Mouse (Mus musculus): Measurements from ENCODE around the gene Xlr4a.
"Not testable (repeated sequence)": the region's sequence is repeated elsewhere in the genome, so short reads cannot be mapped to it uniquely, and the experiment has no call there.

The Xlr4a gene

GRCm38 (mm10) chrX:73082267-73083055 is at the start of gene Xlr4a:
Gene Xlr4a (minus strand): TSS chrX:73082478.
- not testable (repeated sequence) for DNase-seq

DNA sequence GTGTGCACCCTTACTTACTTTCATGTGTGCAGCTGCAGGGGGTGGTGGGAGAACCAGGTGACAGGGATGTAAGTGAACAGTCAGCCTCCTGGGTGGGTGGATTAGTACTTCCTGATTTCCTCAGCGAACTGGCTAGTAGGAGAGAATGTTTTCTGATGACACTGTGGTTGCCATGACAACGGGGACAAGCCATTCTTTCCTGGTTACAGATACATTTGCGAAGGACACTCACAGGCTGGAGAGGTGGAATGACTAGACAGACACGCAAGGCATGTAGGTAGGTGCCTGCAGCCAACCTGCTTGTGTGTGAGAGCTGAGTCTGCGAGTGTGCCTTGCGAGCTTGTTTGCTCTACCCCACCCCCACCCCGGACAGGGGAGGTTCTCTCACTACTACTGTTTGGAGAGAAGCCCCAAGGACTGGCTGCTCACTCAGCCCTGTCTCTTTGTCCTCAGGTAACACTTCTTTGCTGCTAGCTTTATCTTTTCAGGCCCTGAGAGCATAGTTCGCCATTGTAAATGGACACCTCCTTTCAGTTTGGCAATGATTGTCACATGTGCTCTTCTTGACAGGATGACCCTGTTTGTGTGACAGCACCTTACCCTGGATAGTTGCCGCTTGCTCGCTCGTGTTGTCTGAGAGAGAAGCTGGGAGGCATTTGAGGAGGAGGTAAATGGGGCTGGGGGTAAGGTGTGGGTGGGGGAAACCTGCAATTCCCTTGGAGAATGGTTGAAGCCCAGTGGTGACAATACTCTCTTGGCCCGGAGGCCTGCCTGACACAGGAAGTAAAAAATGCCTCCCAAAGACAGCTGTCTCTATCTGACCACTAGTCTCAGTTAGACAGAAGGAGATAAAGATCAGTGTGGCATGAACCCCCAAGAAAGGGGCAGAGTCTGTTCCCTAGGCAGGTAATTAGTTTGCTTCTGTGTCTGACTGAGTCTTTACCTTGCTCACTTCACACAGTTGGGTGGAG is 40.9 kb upstream of the Xlr4a start:
- DNase-seq, result not testable (repeated sequence)

GRCm38 (mm10) chrX:73116747-73117146 is 34.5 kb upstream of the Xlr4a start, which contains the start of gene Gm14685:
Gene Gm14685 (plus strand): TSS chrX:73117047.
- not testable (repeated sequence) for DNase-seq

- peak in 1 of 2 experiments; percentile 8 for DNase-seq
These were observed 14.7 kb upstream of the Xlr4a start, which contains the start of gene Xlr3a for GRCm38 (mm10) chrX:73096941-73097508. Gene Xlr3a (minus strand): TSS chrX:73097095.

GRCm38 (mm10) chrX:73066765-73067312 is 15.4 kb downstream of the Xlr4a start:
- not testable (repeated sequence) for DNase-seq

- DNase-seq, result no peak
These were observed 17.9 kb downstream of the Xlr4a start, which contains the start of gene Pnma3 for GRCm38 (mm10) chrX:73064415-73064793. Gene Pnma3 (plus strand): TSS chrX:73064787.

GRCm38 (mm10) chrX:73063512-73064414 is 18.5 kb downstream of the Xlr4a start:
- DNase-seq, result no peak

- no peak for DNase-seq
These were observed 20.0 kb downstream of the Xlr4a start for GRCm38 (mm10) chrX:73062323-73062722.

DNA sequence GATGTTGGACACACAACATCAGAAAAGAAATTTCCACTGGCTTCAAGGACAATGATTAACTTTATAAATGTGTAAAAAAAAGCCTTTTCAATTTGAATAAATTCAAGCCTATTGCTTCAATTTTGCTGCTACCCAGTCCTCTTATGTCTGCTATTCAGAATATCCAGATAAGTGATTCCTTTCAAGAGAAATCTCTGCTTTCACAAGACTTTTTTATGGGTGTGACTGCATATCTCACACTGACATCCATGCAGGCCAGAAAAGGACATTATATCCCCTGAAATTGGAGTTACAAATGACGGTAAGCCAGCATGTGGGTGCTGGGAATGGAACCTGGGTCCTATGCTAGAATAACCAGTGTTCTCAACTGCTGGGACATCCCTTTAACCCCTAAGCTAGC is 20.8 kb downstream of the Xlr4a start:
- DNase-seq, result no peak

DNA sequence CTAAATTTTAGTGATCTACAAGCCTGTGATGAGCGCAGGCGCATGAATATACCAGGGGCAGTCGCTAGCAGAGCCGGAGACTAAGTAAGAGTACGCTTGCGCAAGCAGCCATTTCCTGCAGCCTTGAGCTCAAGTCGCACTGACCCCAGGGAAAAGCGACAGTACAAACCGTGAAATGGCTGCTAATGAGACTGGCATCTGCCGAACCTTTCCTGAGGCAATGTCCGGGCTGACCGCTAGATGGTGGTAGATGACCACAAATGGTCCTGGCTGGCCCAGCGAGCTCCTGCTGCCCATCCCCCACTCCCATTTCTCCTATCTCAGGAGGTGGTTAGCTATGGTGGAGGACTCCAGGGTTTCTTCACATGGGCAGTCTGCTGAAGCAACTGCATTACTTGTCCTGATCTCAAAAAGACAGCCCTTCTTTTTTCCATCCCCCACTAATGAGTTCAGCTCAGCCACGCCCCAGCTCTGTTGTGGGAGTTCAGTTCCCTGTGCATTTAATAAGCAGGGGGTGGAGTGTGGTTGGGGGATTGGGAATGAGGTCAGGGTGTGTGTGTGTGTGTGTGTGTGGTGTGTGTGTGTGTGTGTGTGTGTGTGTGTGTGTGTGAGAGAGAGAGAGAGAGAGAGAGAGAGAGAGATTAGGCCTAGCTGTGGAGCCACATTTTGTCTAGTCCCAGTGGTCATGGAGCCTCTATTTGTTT is 28.3 kb downstream of the Xlr4a start:
- peak; percentile 88 to 92 for DNase-seq

GRCm38 (mm10) chrX:73039666-73040065 is 42.6 kb downstream of the Xlr4a start:
- DNase-seq, result no peak

DNA sequence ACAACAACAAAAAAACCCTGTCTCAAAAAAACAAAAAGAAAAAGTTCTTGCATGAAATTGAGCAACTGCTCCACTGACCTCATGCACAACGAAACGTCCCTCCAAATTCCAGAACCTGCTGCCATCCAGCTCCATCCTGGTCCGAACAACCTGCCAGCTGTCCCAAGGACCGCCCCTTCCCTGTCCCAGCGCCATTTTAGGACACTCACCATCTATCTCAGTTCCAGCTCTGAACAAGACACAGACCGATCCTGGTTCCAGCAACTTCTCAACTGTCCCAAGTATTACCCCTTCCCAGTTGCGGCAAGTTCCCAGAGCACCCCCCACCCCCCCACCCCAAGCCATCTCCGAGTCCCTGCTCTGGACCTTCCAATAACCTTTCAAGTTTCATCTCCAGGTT is 43.4 kb downstream of the Xlr4a start:
- DNase-seq, result no peak

- no peak for DNase-seq
These were observed 45.3 kb downstream of the Xlr4a start, which contains the start of gene Pnma5 for GRCm38 (mm10) chrX:73037003-73037402. Gene Pnma5 (minus strand): TSS chrX:73037103.
